Mouse (Mus musculus): ENCODE results near the gene Svip. TPM values are rescaled to one million over a fixed set of nuclear protein-coding genes. Genes with fewer than 3 reads are reported as not detected.

Svip gene
- total RNA-seq (2014; rRNA removed) (20.2 and 22.9 TPM in 2 replicates), polyA plus RNA-seq (2015; fragmentation: Nextera tagmentation; extraction: Ambion mirVana) (12.5 and 16.0 TPM in 2 replicates)

- no peaks in the 10 kb centered on the region for H3K36me3 ChIP-seq (ENCODE audit: insufficient read depth)
- ATAC-seq, result peak; percentile 97
- WGBS, result 2% methylated on average over 41 of the region's 47 CpGs
- H3K27ac ChIP-seq (ENCODE audit: low read depth, low read length), result peak within 1 kb of the TSS; percentile 77
- no peaks in the 10 kb centered on the region; the same call in 1 of the 2 replicates for H3K27me3 ChIP-seq (ENCODE audit: insufficient read depth, low read length)
- peak within 1 kb of the TSS; percentile 85 for H3K9ac ChIP-seq
- H3K4me1 ChIP-seq (ENCODE audit: insufficient read depth), result peaks cover 5% of the 10 kb centered on the region
- peak within 1 kb of the TSS; percentile 66 for H3K4me2 ChIP-seq (ENCODE audit: low read depth)
- H3K4me3 ChIP-seq (ENCODE audit: low read depth, low read length), result peak within 1 kb of the TSS; percentile 71
- no peaks in the 10 kb centered on the region for H3K9me3 ChIP-seq (ENCODE audit: low read length)
- peak; percentile 96 for DNase-seq
- TF ChIP-seq CTCF (IDR thresholded peaks at IDR 0.05; ENCODE audit: low read depth), result no peak
These were observed at the start of gene Svip for GRCm38 (mm10) chr7:52005511-52006295. TSS of gene Svip (minus strand) at chr7:52006018.

DNA sequence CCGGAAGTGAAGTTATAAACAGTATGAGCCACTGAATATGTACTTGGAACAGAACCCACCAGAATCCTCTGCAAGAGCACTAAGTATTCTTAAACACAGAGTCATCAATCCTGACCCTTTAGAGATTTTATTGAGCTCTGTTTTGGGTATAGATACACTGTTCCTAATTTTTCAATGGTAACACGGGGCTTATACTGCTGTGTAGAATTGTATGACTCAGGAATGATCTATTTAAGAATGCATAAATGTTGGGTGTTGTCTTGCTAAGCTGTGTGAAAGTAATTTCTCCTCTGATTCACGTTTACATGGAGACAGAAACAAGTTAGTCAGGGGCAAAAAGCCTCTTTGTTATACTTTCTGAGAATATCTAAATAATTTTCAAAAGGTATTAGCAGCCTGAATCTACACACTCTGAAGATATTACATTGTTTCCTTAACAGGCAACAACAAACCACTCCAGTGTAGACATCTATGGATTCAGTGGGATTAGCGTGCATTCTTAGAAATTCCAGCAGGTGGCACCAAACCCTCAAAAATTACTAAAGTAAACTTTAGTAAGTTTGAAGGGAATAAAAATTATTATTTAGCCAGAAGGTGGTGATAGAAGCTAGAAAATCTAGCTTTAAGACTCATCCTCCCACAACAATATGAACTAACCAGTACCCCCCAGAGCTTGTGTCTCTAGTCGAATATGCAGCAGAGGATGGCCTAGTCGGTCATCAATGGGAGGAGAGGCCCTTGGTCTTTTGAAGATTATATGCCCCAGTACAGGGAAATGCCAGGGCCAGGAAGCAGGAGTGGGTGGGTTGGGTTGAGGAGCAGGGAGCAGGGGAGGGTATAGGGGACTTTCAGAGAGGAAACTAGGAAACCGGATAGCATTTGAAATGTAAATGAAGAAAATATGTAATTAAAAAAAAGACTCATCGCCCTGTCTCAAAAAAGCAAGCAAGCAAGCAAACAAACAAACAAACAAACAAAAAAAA lies 32.1 kb upstream of the Svip start:
- peak; percentile 90 for DNase-seq
- TF ChIP-seq CTCF (IDR thresholded peaks at IDR 0.05; ENCODE audit: low read depth), result peak; percentile 79
- H3K27ac ChIP-seq (ENCODE audit: low read depth, low read length), result no peak overlapping the region
- H3K4me1 ChIP-seq (ENCODE audit: insufficient read depth), result no peaks in the 10 kb centered on the region
- no peaks in the 10 kb centered on the region for H3K9me3 ChIP-seq (ENCODE audit: low read length)
- H3K4me3 ChIP-seq (ENCODE audit: low read depth, low read length), result no peak overlapping the region
- no peak overlapping the region for H3K9ac ChIP-seq
- peak; percentile 79 for ATAC-seq
- no peaks in the 10 kb centered on the region for H3K36me3 ChIP-seq (ENCODE audit: insufficient read depth)
- H3K4me2 ChIP-seq (ENCODE audit: low read depth), result no peak overlapping the region
- 45% methylated on average over 8 of the region's 8 CpGs for WGBS
- H3K27me3 ChIP-seq (ENCODE audit: insufficient read depth, low read length), result no peaks in the 10 kb centered on the region

- Histone ChIP-seq H3K4me1 (ENCODE audit: insufficient read depth) (no peaks in the 10 kb centered on the region), H3K9me3 (ENCODE audit: low read length) (no peaks in the 10 kb centered on the region), H3K4me3 (ENCODE audit: low read depth, low read length) (no peak overlapping the region), H3K27me3 (ENCODE audit: insufficient read depth, low read length) (no peaks in the 10 kb centered on the region), H3K36me3 (ENCODE audit: insufficient read depth) (no peaks in the 10 kb centered on the region), H3K4me2 (ENCODE audit: low read depth) (no peak overlapping the region), H3K27ac (ENCODE audit: low read depth, low read length) (no peak overlapping the region), H3K9ac (no peak overlapping the region)
- no peak for TF ChIP-seq CTCF (IDR thresholded peaks at IDR 0.05; ENCODE audit: low read depth)
- no peak for DNase-seq
- WGBS, result 86% methylated on average over 5 of the region's 5 CpGs
- ATAC-seq, result no peak
These were observed 18.3 kb upstream of the Svip start for GRCm38 (mm10) chr7:52024050-52024626.

GRCm38 (mm10) chr7:52022039-52022438 lies 16.2 kb upstream of the Svip start:
- TF ChIP-seq CTCF (IDR thresholded peaks at IDR 0.05; ENCODE audit: low read depth), result no peak
- no peak overlapping the region for H3K4me3 ChIP-seq (ENCODE audit: low read depth, low read length)
- ATAC-seq (no peak), DNase-seq (no peak)
- 90% methylated on average over 4 of the region's 4 CpGs for WGBS
- H3K27ac ChIP-seq (ENCODE audit: low read depth, low read length), result no peak overlapping the region
- H3K36me3 ChIP-seq (ENCODE audit: insufficient read depth), result no peaks in the 10 kb centered on the region
- no peak overlapping the region for H3K9ac ChIP-seq
- no peaks in the 10 kb centered on the region for H3K9me3 ChIP-seq (ENCODE audit: low read length)
- no peak overlapping the region for H3K4me2 ChIP-seq (ENCODE audit: low read depth)
- no peaks in the 10 kb centered on the region for H3K27me3 ChIP-seq (ENCODE audit: insufficient read depth, low read length)
- no peaks in the 10 kb centered on the region for H3K4me1 ChIP-seq (ENCODE audit: insufficient read depth)

- H3K27me3 ChIP-seq (ENCODE audit: insufficient read depth, low read length), result no peaks in the 10 kb centered on the region
- TF ChIP-seq CTCF (IDR thresholded peaks at IDR 0.05; ENCODE audit: low read depth), result no peak
- no peak within 1 kb of the TSS for H3K4me3 ChIP-seq (ENCODE audit: low read depth, low read length)
- H3K4me1 ChIP-seq (ENCODE audit: insufficient read depth), result no peaks in the 10 kb centered on the region
- no peaks in the 10 kb centered on the region for H3K36me3 ChIP-seq (ENCODE audit: insufficient read depth)
- H3K4me2 ChIP-seq (ENCODE audit: low read depth), result no peak within 1 kb of the TSS
- H3K27ac ChIP-seq (ENCODE audit: low read depth, low read length), result no peak within 1 kb of the TSS
- no peaks in the 10 kb centered on the region for H3K9me3 ChIP-seq (ENCODE audit: low read length)
- DNase-seq (no peak), ATAC-seq (no peak)
- 84% methylated on average over 3 of the region's 3 CpGs for WGBS
- H3K9ac ChIP-seq, result no peak within 1 kb of the TSS
These were observed 9.8 kb upstream of the Svip start, which contains the start of gene 1700015G11Rik for GRCm38 (mm10) chr7:52015628-52016027. TSS of gene 1700015G11Rik (minus strand) at chr7:52015728.

DNA sequence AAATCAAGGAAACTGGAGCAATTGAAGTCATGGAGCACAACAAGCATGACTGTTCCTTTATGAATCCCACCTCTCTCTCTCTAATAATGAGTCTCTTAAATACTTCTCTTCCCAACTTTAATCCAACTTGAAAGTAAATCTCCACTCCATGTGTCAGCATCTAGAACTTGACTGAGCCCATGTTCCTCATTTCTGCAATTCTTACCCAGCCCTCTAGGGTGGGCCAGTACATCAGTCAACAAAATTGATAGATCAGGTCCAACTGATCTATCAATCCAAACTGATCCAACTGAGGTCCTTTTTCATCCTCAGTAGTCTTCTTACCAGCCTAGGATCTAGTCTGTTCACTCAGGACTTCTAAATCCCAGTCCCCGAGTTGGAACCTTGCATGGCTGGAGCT lies 9.4 kb upstream of the Svip start:
- no peak for TF ChIP-seq CTCF (IDR thresholded peaks at IDR 0.05; ENCODE audit: low read depth)
- H3K9me3 ChIP-seq (ENCODE audit: low read length), result no peaks in the 10 kb centered on the region
- no peak overlapping the region for H3K9ac ChIP-seq
- H3K36me3 ChIP-seq (ENCODE audit: insufficient read depth), result no peaks in the 10 kb centered on the region
- H3K4me1 ChIP-seq (ENCODE audit: insufficient read depth), result no peaks in the 10 kb centered on the region
- no peak for DNase-seq
- no peak overlapping the region for H3K27ac ChIP-seq (ENCODE audit: low read depth, low read length)
- no peaks in the 10 kb centered on the region for H3K27me3 ChIP-seq (ENCODE audit: insufficient read depth, low read length)
- no peak for ATAC-seq
- H3K4me2 ChIP-seq (ENCODE audit: low read depth), result no peak overlapping the region
- WGBS, result 97% methylated on average over 1 of the region's 1 CpGs
- no peak overlapping the region for H3K4me3 ChIP-seq (ENCODE audit: low read depth, low read length)

Measured in forebrain, postnatal 0 days (tissue).